ENCODE assay signal across 9 mouse cellular contexts in the genomic region with DNA sequence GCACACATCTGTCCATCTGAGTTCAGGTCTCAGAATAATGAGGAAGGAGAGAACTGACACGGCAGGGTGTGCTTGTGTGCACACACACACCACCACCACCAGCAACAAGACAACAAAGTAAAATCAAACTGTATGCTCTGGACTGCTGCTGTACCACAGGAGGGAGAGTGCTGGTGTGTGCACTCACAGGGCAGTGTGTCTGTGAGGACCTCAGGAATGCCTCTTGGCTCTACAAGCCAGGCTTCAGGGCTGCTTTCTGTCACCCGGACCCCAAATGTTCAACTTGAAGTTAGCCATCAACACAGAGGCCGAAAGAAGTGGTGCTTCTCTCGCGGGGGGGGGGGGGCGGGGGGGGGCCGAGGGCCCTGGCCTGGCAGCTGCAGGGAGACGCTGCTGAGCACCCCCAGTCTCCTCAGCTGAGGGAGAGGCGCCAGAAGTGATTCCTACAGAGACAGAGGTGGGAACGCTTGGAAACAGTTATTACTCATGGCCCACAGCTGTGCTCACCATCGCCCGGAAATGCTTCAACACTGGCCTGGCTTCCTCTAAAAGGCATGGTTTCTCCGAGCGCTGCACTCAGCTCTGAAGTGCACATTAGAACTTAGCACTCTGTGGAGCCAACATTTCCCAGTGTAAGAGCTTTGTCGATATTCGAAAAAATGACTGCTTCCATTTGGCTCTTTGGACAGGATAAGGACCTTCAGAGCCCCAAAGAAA. TPM values are rescaled to one million over a fixed set of nuclear protein-coding genes. Genes with fewer than 3 reads are reported as not detected.
DNase-seq lines count a peak whose midpoint lies in the region; ATAC-seq and TF ChIP-seq lines count a peak whose summit lies in the region.
"Had no signal": no experiment of that assay in that cellular context is flagged by ENCODE, and none has a peak within 500 bp of the region (broad histone marks: within the 10 kb centered on the region; RNA-seq: fewer than 3 reads in every experiment).

No protein-coding gene starts in this region.

- H3K9ac ChIP-seq in intestine, embryonic 14.5 days (ENCODE audit: low read length): no peak overlapping the region

- 28% methylated on average over 14 of the region's 16 CpGs for WGBS in intestine, embryonic 14.5 days

- no peak overlapping the region for H3K4me3 ChIP-seq in cortical plate, adult 2 months (ENCODE audit: insufficient read depth, low read length)
- H3K4me3 ChIP-seq in intestine, embryonic 14.5 days (ENCODE audit: low read depth, low read length): no peak overlapping the region
- H3K4me3 ChIP-seq: erythroblast, embryonic 14.5 days had no signal

- no peak for TF ChIP-seq CTCF in cortical plate, adult 2 months (IDR thresholded peaks at IDR 0.05; ENCODE audit: extremely low read depth, insufficient read depth, low read length)

- intact Hi-C loops in left cerebral cortex, postnatal 4 days (cut with DNase I): loop anchor here (5.0 kb wide), 1 partner anchor 36 kb away; no protein-coding TSS in a partner anchor

- no peak for TF ChIP-seq POLR2A in cortical plate, adult 2 months (IDR thresholded peaks at IDR 0.05; ENCODE audit: extremely low read depth, insufficient read depth, low read length)

- H3K27ac ChIP-seq in cortical plate, adult 2 months (ENCODE audit: insufficient read depth, low read length): peak overlapping the region; percentile 55; the same call in 1 of the 2 replicates
- peak overlapping the region; percentile 87 for H3K27ac ChIP-seq in intestine, embryonic 14.5 days (ENCODE audit: low read depth)

- peak; percentile 34 to 56 for DNase-seq in adrenal gland, adult (ENCODE audit: inconsistent age in 2 of 2, low spot score in 1 of 2)
- DNase-seq in adrenal gland, postnatal 14 days: no peak
- no peak for DNase-seq in intestine, embryonic 14.5 days (ENCODE audit: low spot score)
- DNase-seq in lung, postnatal 36 days: peak; percentile 47
- DNase-seq in ovary, postnatal 36 days (ENCODE audit: low spot score): no peak
- DNase-seq in left cerebral cortex, postnatal 4 days: no peak
- no peak for DNase-seq in spleen, postnatal 14 days (ENCODE audit: low spot score in 2 of 2)

- H3K4me1 ChIP-seq in cortical plate, adult 2 months (ENCODE audit: control insufficient read depth, insufficient read depth, low read length): peaks cover 15% of the 10 kb centered on the region
- peaks cover 31% of the 10 kb centered on the region for H3K4me1 ChIP-seq in intestine, embryonic 14.5 days (replicated peaks; ENCODE audit: control insufficient read depth, insufficient read depth, low read length)

- H3K9me3 ChIP-seq in intestine, embryonic 14.5 days (ENCODE audit: control insufficient read depth, low read length): no peaks in the 10 kb centered on the region

- no peaks in the 10 kb centered on the region for H3K27me3 ChIP-seq in intestine, embryonic 14.5 days (replicated peaks; ENCODE audit: control insufficient read depth, insufficient read depth, low read length)

- ATAC-seq in intestine, embryonic 14.5 days (replicated peaks; ENCODE audit: low FRiP score, low TSS enrichment, low read depth): peak; percentile 75

- H3K36me3 ChIP-seq in intestine, embryonic 14.5 days (ENCODE audit: control insufficient read depth, insufficient read depth, low read length): no peaks in the 10 kb centered on the region

- H3K4me2 ChIP-seq in intestine, embryonic 14.5 days (ENCODE audit: low read length): no peak overlapping the region

RNA-seq across cellular contexts. Expression of a gene that starts 39.7 kb away (rescaled TPM):
- total RNA-seq in adrenal gland, postnatal 14 days (2021): 44.2 and 46.9 TPM in 2 replicates
- polyA plus RNA-seq in cortical plate, adult 2 months (2012; rRNA removed): 143 and 146 TPM in 2 replicates
- 130 and 131 TPM in 2 replicates for polyA plus RNA-seq in intestine, embryonic 14.5 days (2014; fragmentation: Nextera tagmentation; extraction: Ambion mirVana)
- 10 to 100 TPM; 83.4 to 91.6 TPM for total RNA-seq in left cerebral cortex, postnatal 4 days (2021)

RNA-seq across cellular contexts. Expression of a gene that starts 52.1 kb away (rescaled TPM):
- total RNA-seq in adrenal gland, postnatal 14 days (2021): 3.1 and 3.9 TPM in 2 replicates
- 0.69 and 0.74 TPM in 2 replicates for polyA plus RNA-seq in cortical plate, adult 2 months (2012; rRNA removed)
- 8.4 and 9.1 TPM in 2 replicates for polyA plus RNA-seq in intestine, embryonic 14.5 days (2014; fragmentation: Nextera tagmentation; extraction: Ambion mirVana)
- 1 to 10 TPM; 5.0 to 5.9 TPM for total RNA-seq in left cerebral cortex, postnatal 4 days (2021)

RNA-seq across cellular contexts. Expression of a gene that starts 53.0 kb away (rescaled TPM):
- total RNA-seq in adrenal gland, postnatal 14 days (2021): 390 and 468 TPM in 2 replicates
- 209 and 210 TPM in 2 replicates for polyA plus RNA-seq in cortical plate, adult 2 months (2012; rRNA removed)
- polyA plus RNA-seq in intestine, embryonic 14.5 days (2014; fragmentation: Nextera tagmentation; extraction: Ambion mirVana): 54.3 and 60.7 TPM in 2 replicates
- 100 to 1,000 TPM; 138 to 139 TPM for total RNA-seq in left cerebral cortex, postnatal 4 days (2021)

Comparison
In these comparisons a context has a peak if more than half of its experiments do, and no peak if none do; other contexts are left out.
1. DNase-seq: peak in adrenal gland, adult (2 of 2) and lung, postnatal 36 days (single experiment); none in adrenal gland, postnatal 14 days (single experiment), intestine, embryonic 14.5 days (single experiment), ovary, postnatal 36 days (single experiment), left cerebral cortex, postnatal 4 days (single experiment) and spleen, postnatal 14 days (0 of 2).